Mouse (Mus musculus): ENCODE data around the gene Tnfsf15.

Gene Tnfsf15

DNA sequence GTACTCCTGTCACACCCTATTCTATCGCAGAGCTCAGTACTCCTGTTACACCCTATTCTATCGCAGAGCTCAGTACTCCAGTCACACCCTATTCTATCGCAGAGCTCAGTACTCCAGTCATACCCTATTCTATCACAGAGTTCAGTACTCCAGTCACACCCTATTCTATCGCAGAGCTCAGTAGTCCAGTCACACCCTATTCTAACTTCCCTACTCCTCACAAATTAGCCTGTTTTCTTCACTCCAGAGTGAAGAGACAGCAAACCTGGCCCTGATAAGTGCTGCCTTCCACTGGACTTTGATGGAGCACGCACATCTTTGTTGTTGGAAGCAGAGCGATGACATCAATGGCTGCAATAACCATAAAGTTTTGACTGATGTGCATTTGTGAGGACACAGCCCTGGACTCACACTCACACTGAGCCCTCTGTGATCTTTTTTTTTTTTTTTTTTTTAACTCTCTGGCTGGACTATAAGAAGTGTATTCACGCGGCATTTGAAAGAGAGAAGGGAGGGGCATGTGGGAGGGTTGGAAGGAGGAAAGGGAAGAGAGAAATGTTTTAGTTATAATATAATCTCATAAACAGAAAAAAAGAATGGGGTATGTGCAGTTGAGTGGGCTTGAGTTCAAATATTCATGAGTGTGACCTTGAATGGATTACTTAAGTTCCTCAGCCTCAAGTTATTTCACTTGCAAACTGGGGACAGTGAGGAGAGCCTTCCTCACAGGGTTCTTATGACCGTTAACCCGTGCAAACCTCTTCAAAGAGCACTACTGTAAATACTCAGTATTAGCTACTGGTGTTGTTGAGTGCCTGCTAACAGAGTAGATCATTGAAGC is 60.3 kb downstream of the Tnfsf15 start:
- DNase-seq (ENCODE audit: low spot score) = no peak

DNA sequence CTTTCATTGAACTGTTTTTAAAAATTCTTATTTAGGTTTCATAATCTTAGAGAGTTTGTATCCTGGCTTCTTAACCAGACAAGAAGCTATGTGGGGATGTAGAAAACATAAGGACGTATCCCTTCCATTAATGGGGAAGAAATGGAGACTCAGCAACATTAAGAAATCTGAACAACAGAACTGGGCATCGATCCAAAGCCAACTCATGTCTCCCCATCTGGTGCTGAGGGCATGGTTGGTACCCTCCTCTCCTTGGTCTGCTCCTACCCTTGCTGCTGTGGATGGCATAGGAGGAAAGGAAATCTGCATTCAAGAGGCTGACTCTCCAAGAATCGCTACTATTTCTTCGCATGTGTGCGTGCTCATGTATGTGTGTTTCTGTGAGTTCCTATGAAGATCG is 61.2 kb downstream of the Tnfsf15 start:
- no peak for DNase-seq (ENCODE audit: low spot score)

DNA sequence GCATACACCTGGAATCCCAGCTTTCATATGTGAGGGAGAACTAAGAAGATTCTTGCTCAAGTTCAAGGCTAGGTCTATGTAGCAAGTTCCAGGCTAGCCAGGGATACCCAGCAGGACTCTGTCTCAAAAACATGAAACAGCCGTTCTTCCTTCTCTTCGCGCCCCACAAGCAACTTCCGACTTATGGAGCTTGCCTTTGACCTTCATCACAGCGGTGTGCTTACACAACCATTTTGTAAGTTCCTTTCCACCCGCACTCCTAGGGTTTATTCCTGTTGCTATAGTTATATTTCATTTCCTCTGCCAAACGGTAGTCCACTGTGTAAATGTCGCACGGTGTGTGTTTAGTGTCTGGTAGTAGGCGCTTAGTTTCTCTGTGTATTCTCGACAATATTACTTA is 61.9 kb downstream of the Tnfsf15 start:
- DNase-seq (ENCODE audit: low spot score) = no peak

DNA sequence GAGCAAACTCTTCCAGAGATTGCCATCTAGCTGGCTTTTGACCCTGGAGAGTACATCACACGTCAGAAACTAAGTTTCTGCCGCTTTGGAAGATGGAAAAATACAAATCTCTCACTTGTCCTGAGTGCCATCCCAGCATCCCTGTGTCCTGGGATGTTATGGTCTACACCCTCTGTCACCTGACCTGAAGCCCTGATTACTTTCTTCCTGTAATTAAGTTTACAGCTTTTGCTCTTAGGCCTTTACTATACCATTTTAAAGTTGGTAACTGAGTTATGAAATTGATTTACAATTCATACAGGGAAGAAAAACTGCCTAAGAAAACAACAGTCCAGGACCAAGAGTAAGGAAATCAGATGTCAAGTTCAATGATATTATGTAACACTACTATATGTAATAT is 62.5 kb downstream of the Tnfsf15 start:
- DNase-seq (ENCODE audit: low spot score) = no peak

DNA sequence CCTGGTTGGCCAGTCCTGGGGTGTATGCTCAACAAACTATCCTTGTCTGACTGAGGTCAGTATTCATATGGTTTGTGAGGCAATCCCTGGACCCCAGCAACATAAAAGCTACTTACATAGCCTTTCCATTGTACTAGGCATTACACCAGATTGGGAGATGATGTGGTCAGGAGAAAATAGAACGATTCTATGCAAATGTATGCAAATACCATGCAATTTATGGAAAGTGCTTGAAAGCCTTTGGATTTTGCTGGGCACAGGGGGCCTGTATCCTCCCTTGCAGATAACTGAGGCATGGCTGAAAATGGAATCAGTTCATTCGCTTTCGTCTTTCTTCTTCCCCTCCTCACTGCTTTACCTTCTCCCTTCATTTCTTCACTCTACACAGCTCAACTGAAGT is 63.4 kb downstream of the Tnfsf15 start:
- DNase-seq (ENCODE audit: low spot score) = no peak

Measured in urinary bladder, postnatal 25 days (tissue).